Mouse (Mus musculus) frontal cortex, adult (tissue): ENCODE data around the gene Sumo2.
"Not testable (repeated sequence)": the region's sequence is repeated elsewhere in the genome, so short reads cannot be mapped to it uniquely, and the experiment has no call there.

Experiments used
- ATAC-seq: cut with Nextera tagmentation; 2 replicates; pipeline ENCODE4 v1.9.2; 2017; ENCODE audit warnings: mild to moderate bottlenecking, moderate library complexity, mixed read lengths; ENCODE audit not compliant: low TSS enrichment

Gene Sumo2

GRCm38 (mm10) chr11:115483726-115484125, 52.4 kb downstream of the Sumo2 start:
- ATAC-seq = no peak

GRCm38 (mm10) chr11:115483278-115483677, 52.8 kb downstream of the Sumo2 start:
- ATAC-seq = no peak

GRCm38 (mm10) chr11:115481553-115482259, 54.4 kb downstream of the Sumo2 start:
- peak; percentile 64 for ATAC-seq

GRCm38 (mm10) chr11:115478296-115478938, 57.7 kb downstream of the Sumo2 start:
- ATAC-seq = no peak

GRCm38 (mm10) chr11:115477388-115477787, 58.7 kb downstream of the Sumo2 start:
- ATAC-seq = not testable (repeated sequence)

- not testable (repeated sequence) for ATAC-seq
Measured at GRCm38 (mm10) chr11:115476630-115477029, 59.4 kb downstream of the Sumo2 start.

- ATAC-seq = no peak
Measured at GRCm38 (mm10) chr11:115475758-115476237, 60.3 kb downstream of the Sumo2 start.

- peak; percentile 90 for ATAC-seq
Measured at GRCm38 (mm10) chr11:115475025-115475757, 60.9 kb downstream of the Sumo2 start, which contains the start of gene Armc7. TSS of gene Armc7 (plus strand) at chr11:115475667.

- ATAC-seq = peak; percentile 61; the same call in 1 of the 2 replicates
Measured at GRCm38 (mm10) chr11:115473626-115474275, 62.3 kb downstream of the Sumo2 start.
